Mouse (Mus musculus): ENCODE measurements around the gene Stk10. TPM values are rescaled to one million over a fixed set of nuclear protein-coding genes. Genes with fewer than 3 reads are reported as not detected.

The Stk10 gene
- total and polyA plus RNA-seq, 3 experiments: 31.0 to 52.1 (median 36.0) TPM

- Histone ChIP-seq H3K9me3 (replicated peaks) (no peaks in the 10 kb centered on the region), H3K36me3 (replicated peaks) (peaks cover 67% of the 10 kb centered on the region), H3K4me1 (ENCODE audit: insufficient read depth, low read depth, low read length) (peaks cover 13% of the 10 kb centered on the region), H3K4me3 (ENCODE audit: low read depth, low read length) (no peak overlapping the region), H3K27me3 (ENCODE audit: insufficient read depth, low read length) (peaks cover 2% of the 10 kb centered on the region; the same call in 1 of the 2 replicates)
- DNase-seq (ENCODE audit: low spot score) (no peak), ATAC-seq (ENCODE audit: extremely low read depth, insufficient number of reproducible peaks, low FRiP score, poor library complexity, severe bottlenecking) (no peak)
- TF ChIP-seq CTCF (IDR thresholded peaks at IDR 0.05; ENCODE audit: low read depth, low read length) (no peak), GATA2 (IDR thresholded peaks at IDR 0.05; ENCODE audit: borderline replicate concordance, low read depth, low read length) (no peak), TAL1 (conservative IDR thresholded peaks at IDR 0.05; ENCODE audit: low read depth, low read length) (no peak), POLR2AphosphoS5 (IDR thresholded peaks at IDR 0.05; ENCODE audit: insufficient replicate concordance, low read depth, low read length) (no peak)
These were observed 43.1 kb downstream of the Stk10 start for GRCm38 (mm10) chr11:32575964-32576759.

GRCm38 (mm10) chr11:32576760-32577050, 43.6 kb downstream of the Stk10 start:
- Histone ChIP-seq H3K36me3 (replicated peaks) (peaks cover 69% of the 10 kb centered on the region), H3K27me3 (ENCODE audit: insufficient read depth, low read length) (peaks cover 2% of the 10 kb centered on the region; the same call in 1 of the 2 replicates), H3K4me3 (ENCODE audit: low read depth, low read length) (no peak overlapping the region), H3K4me1 (ENCODE audit: insufficient read depth, low read depth, low read length) (peaks cover 15% of the 10 kb centered on the region), H3K9me3 (replicated peaks) (no peaks in the 10 kb centered on the region)
- TF ChIP-seq GATA2 (IDR thresholded peaks at IDR 0.05; ENCODE audit: borderline replicate concordance, low read depth, low read length) (no peak), CTCF (IDR thresholded peaks at IDR 0.05; ENCODE audit: low read depth, low read length) (no peak), GATA1 (IDR thresholded peaks at IDR 0.05; ENCODE audit: borderline replicate concordance, low read length) (no peak), POLR2AphosphoS5 (IDR thresholded peaks at IDR 0.05; ENCODE audit: insufficient replicate concordance, low read depth, low read length) (no peak), TAL1 (conservative IDR thresholded peaks at IDR 0.05; ENCODE audit: low read depth, low read length) (no peak)
- no peak for ATAC-seq (ENCODE audit: extremely low read depth, insufficient number of reproducible peaks, low FRiP score, poor library complexity, severe bottlenecking)
- no peak for DNase-seq (ENCODE audit: low spot score)

GRCm38 (mm10) chr11:32580305-32580947, 47.3 kb downstream of the Stk10 start:
- Histone ChIP-seq H3K9me3 (replicated peaks) (no peaks in the 10 kb centered on the region), H3K4me3 (ENCODE audit: low read depth, low read length) (no peak overlapping the region), H3K4me1 (ENCODE audit: insufficient read depth, low read depth, low read length) (peaks cover 20% of the 10 kb centered on the region), H3K27me3 (ENCODE audit: insufficient read depth, low read length) (no peaks in the 10 kb centered on the region; the same call in 1 of the 2 replicates), H3K36me3 (replicated peaks) (peaks cover 67% of the 10 kb centered on the region)
- ATAC-seq (ENCODE audit: extremely low read depth, insufficient number of reproducible peaks, low FRiP score, poor library complexity, severe bottlenecking): peak; percentile 68
- peak; percentile 73 for DNase-seq (ENCODE audit: low spot score)
- TF ChIP-seq GATA1 (IDR thresholded peaks at IDR 0.05; ENCODE audit: borderline replicate concordance, low read length): no peak
- no peak for TF ChIP-seq POLR2AphosphoS5 (IDR thresholded peaks at IDR 0.05; ENCODE audit: insufficient replicate concordance, low read depth, low read length)
- no peak for TF ChIP-seq TAL1 (conservative IDR thresholded peaks at IDR 0.05; ENCODE audit: low read depth, low read length)
- TF ChIP-seq CTCF (IDR thresholded peaks at IDR 0.05; ENCODE audit: low read depth, low read length): no peak
- no peak for TF ChIP-seq GATA2 (IDR thresholded peaks at IDR 0.05; ENCODE audit: borderline replicate concordance, low read depth, low read length)

GRCm38 (mm10) chr11:32581031-32581430, 47.9 kb downstream of the Stk10 start:
- ATAC-seq (ENCODE audit: extremely low read depth, insufficient number of reproducible peaks, low FRiP score, poor library complexity, severe bottlenecking) (no peak), DNase-seq (ENCODE audit: low spot score) (no peak)
- Histone ChIP-seq H3K9me3 (replicated peaks) (no peaks in the 10 kb centered on the region), H3K27me3 (ENCODE audit: insufficient read depth, low read length) (no peaks in the 10 kb centered on the region; the same call in 1 of the 2 replicates), H3K4me1 (ENCODE audit: insufficient read depth, low read depth, low read length) (peaks cover 26% of the 10 kb centered on the region), H3K4me3 (ENCODE audit: low read depth, low read length) (no peak overlapping the region), H3K36me3 (replicated peaks) (peaks cover 62% of the 10 kb centered on the region)
- TF ChIP-seq GATA2 (IDR thresholded peaks at IDR 0.05; ENCODE audit: borderline replicate concordance, low read depth, low read length) (no peak), GATA1 (IDR thresholded peaks at IDR 0.05; ENCODE audit: borderline replicate concordance, low read length) (no peak), POLR2AphosphoS5 (IDR thresholded peaks at IDR 0.05; ENCODE audit: insufficient replicate concordance, low read depth, low read length) (no peak), TAL1 (conservative IDR thresholded peaks at IDR 0.05; ENCODE audit: low read depth, low read length) (no peak), CTCF (IDR thresholded peaks at IDR 0.05; ENCODE audit: low read depth, low read length) (no peak)

GRCm38 (mm10) chr11:32582813-32583212, 49.7 kb downstream of the Stk10 start:
- Histone ChIP-seq H3K27me3 (ENCODE audit: insufficient read depth, low read length) (no peaks in the 10 kb centered on the region), H3K36me3 (replicated peaks) (peaks cover 51% of the 10 kb centered on the region), H3K9me3 (replicated peaks) (no peaks in the 10 kb centered on the region), H3K4me1 (ENCODE audit: insufficient read depth, low read depth, low read length) (peaks cover 28% of the 10 kb centered on the region), H3K4me3 (ENCODE audit: low read depth, low read length) (no peak overlapping the region)
- DNase-seq (ENCODE audit: low spot score) (no peak), ATAC-seq (ENCODE audit: extremely low read depth, insufficient number of reproducible peaks, low FRiP score, poor library complexity, severe bottlenecking) (no peak)
- TF ChIP-seq GATA2 (IDR thresholded peaks at IDR 0.05; ENCODE audit: borderline replicate concordance, low read depth, low read length): no peak
- no peak for TF ChIP-seq GATA1 (IDR thresholded peaks at IDR 0.05; ENCODE audit: borderline replicate concordance, low read length)
- no peak for TF ChIP-seq TAL1 (conservative IDR thresholded peaks at IDR 0.05; ENCODE audit: low read depth, low read length)
- no peak for TF ChIP-seq CTCF (IDR thresholded peaks at IDR 0.05; ENCODE audit: low read depth, low read length)
- no peak for TF ChIP-seq POLR2AphosphoS5 (IDR thresholded peaks at IDR 0.05; ENCODE audit: insufficient replicate concordance, low read depth, low read length)

- no peaks in the 10 kb centered on the region for H3K9me3 ChIP-seq (replicated peaks)
- H3K36me3 ChIP-seq (replicated peaks): peaks cover 64% of the 10 kb centered on the region
- ATAC-seq (ENCODE audit: extremely low read depth, insufficient number of reproducible peaks, low FRiP score, poor library complexity, severe bottlenecking) (no peak), DNase-seq (ENCODE audit: low spot score) (no peak)
- TF ChIP-seq POLR2AphosphoS5 (IDR thresholded peaks at IDR 0.05; ENCODE audit: insufficient replicate concordance, low read depth, low read length): no peak
- TF ChIP-seq GATA2 (IDR thresholded peaks at IDR 0.05; ENCODE audit: borderline replicate concordance, low read depth, low read length): no peak
- TF ChIP-seq CTCF (IDR thresholded peaks at IDR 0.05; ENCODE audit: low read depth, low read length): no peak
- TF ChIP-seq GATA1 (IDR thresholded peaks at IDR 0.05; ENCODE audit: borderline replicate concordance, low read length): no peak
- no peak for TF ChIP-seq TAL1 (conservative IDR thresholded peaks at IDR 0.05; ENCODE audit: low read depth, low read length)
- H3K4me1 ChIP-seq (ENCODE audit: insufficient read depth, low read depth, low read length): peaks cover 24% of the 10 kb centered on the region
- no peak overlapping the region for H3K4me3 ChIP-seq (ENCODE audit: low read depth, low read length)
- H3K27me3 ChIP-seq (ENCODE audit: insufficient read depth, low read length): no peaks in the 10 kb centered on the region
These were observed 52.9 kb downstream of the Stk10 start for GRCm38 (mm10) chr11:32585996-32586395.

Measured in G1E (cell line).